Mouse (Mus musculus): Measurements from ENCODE around the gene Anks1b. TPM values are rescaled to one million over a fixed set of nuclear protein-coding genes. Genes with fewer than 3 reads are reported as not detected.
A peak's percentile ranks its signal among the peaks of the same experiment; 100 is the strongest.

The Anks1b gene
- polyA plus RNA-seq, 1 experiment = 1.3 TPM

GRCm38 (mm10) chr10:90677421-90677820 lies 804.1 kb downstream of the Anks1b start:
- TF ChIP-seq CTCF (conservative IDR thresholded peaks at IDR 0.05; ENCODE audit: insufficient read depth, insufficient read length, low read depth, low read length) = no peak
- TF ChIP-seq POLR2A (IDR thresholded peaks at IDR 0.05; ENCODE audit: low read depth, low read length) = no peak
- Histone ChIP-seq H3K36me3 (ENCODE audit: control insufficient read depth, insufficient read depth, low read length) (no peaks in the 10 kb centered on the region), H3K4me1 (ENCODE audit: control insufficient read depth, insufficient read depth, low read length) (no peaks in the 10 kb centered on the region)

GRCm38 (mm10) chr10:90679713-90680470 lies 806.6 kb downstream of the Anks1b start:
- Histone ChIP-seq H3K4me3 (ENCODE audit: insufficient read depth, low read depth, low read length) (no peak overlapping the region), H3K4me1 (ENCODE audit: control insufficient read depth, insufficient read depth, low read length) (no peaks in the 10 kb centered on the region), H3K27ac (ENCODE audit: insufficient read depth, low read depth, low read length) (no peak overlapping the region), H3K36me3 (ENCODE audit: control insufficient read depth, insufficient read depth, low read length) (no peaks in the 10 kb centered on the region), H3K27me3 (replicated peaks; ENCODE audit: control insufficient read depth, insufficient read depth, low read length) (no peaks in the 10 kb centered on the region)
- TF ChIP-seq POLR2A (IDR thresholded peaks at IDR 0.05; ENCODE audit: low read depth, low read length) = no peak
- TF ChIP-seq CTCF (conservative IDR thresholded peaks at IDR 0.05; ENCODE audit: insufficient read depth, insufficient read length, low read depth, low read length) = no peak
- 81% methylated on average over 10 of the region's 10 CpGs for WGBS
- no peak for DNase-seq

More at GRCm38 (mm10) chr10:90677421-90677820, 804.1 kb downstream of the Anks1b start:
- no peak for DNase-seq
- H3K27me3 ChIP-seq (replicated peaks; ENCODE audit: control insufficient read depth, insufficient read depth, low read length) = no peaks in the 10 kb centered on the region
- H3K4me3 ChIP-seq (ENCODE audit: insufficient read depth, low read depth, low read length) = no peak overlapping the region
- WGBS = 92% methylated on average over 3 of the region's 3 CpGs
- H3K27ac ChIP-seq (ENCODE audit: insufficient read depth, low read depth, low read length) = no peak overlapping the region

- H3K4me3 ChIP-seq (ENCODE audit: insufficient read depth, low read depth, low read length) = no peak overlapping the region
- no peaks in the 10 kb centered on the region for H3K4me1 ChIP-seq (ENCODE audit: control insufficient read depth, insufficient read depth, low read length)
- no peaks in the 10 kb centered on the region for H3K36me3 ChIP-seq (ENCODE audit: control insufficient read depth, insufficient read depth, low read length)
- 32% methylated on average over 3 of the region's 3 CpGs for WGBS
- TF ChIP-seq POLR2A (IDR thresholded peaks at IDR 0.05; ENCODE audit: low read depth, low read length) = no peak
- TF ChIP-seq CTCF (conservative IDR thresholded peaks at IDR 0.05; ENCODE audit: insufficient read depth, insufficient read length, low read depth, low read length) = no peak
- H3K27ac ChIP-seq (ENCODE audit: insufficient read depth, low read depth, low read length) = no peak overlapping the region
- H3K27me3 ChIP-seq (replicated peaks; ENCODE audit: control insufficient read depth, insufficient read depth, low read length) = no peaks in the 10 kb centered on the region
- no peak for DNase-seq
Observed at GRCm38 (mm10) chr10:90683813-90684212, 810.5 kb downstream of the Anks1b start.

DNA sequence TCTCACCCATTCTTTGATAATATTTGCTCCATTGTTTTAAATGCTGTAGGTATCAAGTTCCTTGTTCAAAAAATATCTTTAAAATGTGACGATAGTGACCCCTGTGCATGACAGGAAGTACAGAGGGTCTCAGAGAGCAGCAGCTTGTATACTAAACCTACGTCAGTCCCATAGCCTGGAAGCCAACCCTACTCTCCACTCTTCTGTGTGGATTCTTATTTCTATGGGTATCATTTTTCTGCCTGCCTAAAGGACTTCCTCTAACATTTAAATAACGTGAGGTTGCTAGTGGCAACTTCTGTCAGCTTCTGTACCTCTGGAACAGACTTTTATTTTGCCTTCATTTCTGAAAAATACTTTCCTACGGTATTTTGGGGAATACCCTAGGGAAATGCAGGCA lies 812.1 kb downstream of the Anks1b start:
- Histone ChIP-seq H3K36me3 (ENCODE audit: control insufficient read depth, insufficient read depth, low read length) (no peaks in the 10 kb centered on the region), H3K27me3 (replicated peaks; ENCODE audit: control insufficient read depth, insufficient read depth, low read length) (no peaks in the 10 kb centered on the region), H3K27ac (ENCODE audit: insufficient read depth, low read depth, low read length) (no peak overlapping the region), H3K4me1 (ENCODE audit: control insufficient read depth, insufficient read depth, low read length) (no peaks in the 10 kb centered on the region), H3K4me3 (ENCODE audit: insufficient read depth, low read depth, low read length) (no peak overlapping the region)
- 48% methylated on average over 4 of the region's 4 CpGs for WGBS
- no peak for TF ChIP-seq CTCF (conservative IDR thresholded peaks at IDR 0.05; ENCODE audit: insufficient read depth, insufficient read length, low read depth, low read length)
- no peak for TF ChIP-seq POLR2A (IDR thresholded peaks at IDR 0.05; ENCODE audit: low read depth, low read length)
- DNase-seq = no peak

DNA sequence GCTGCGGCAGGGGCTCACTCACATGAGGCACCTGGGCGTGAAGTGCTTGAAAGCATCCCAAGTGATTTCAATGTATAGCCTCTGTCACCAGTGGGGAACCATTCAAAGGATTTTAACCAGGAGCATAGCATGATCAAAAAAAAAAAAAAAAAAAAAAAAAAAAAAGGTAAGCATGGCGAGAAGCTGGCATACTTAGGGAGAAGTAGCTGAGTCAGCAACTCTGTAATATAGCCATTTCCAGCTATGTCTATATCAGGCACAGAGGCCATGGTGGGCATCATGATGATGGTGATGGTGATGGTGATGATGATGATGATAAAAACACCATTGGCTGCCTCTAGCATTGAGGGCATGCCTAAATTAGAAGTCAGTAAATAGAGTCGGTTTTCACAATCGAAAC lies 814.8 kb downstream of the Anks1b start:
- no peaks in the 10 kb centered on the region for H3K27me3 ChIP-seq (replicated peaks; ENCODE audit: control insufficient read depth, insufficient read depth, low read length)
- no peaks in the 10 kb centered on the region for H3K36me3 ChIP-seq (ENCODE audit: control insufficient read depth, insufficient read depth, low read length)
- DNase-seq = no peak
- 64% methylated on average over 5 of the region's 5 CpGs for WGBS
- H3K4me1 ChIP-seq (ENCODE audit: control insufficient read depth, insufficient read depth, low read length) = no peaks in the 10 kb centered on the region
- no peak overlapping the region for H3K27ac ChIP-seq (ENCODE audit: insufficient read depth, low read depth, low read length)
- no peak overlapping the region for H3K4me3 ChIP-seq (ENCODE audit: insufficient read depth, low read depth, low read length)
- TF ChIP-seq CTCF (conservative IDR thresholded peaks at IDR 0.05; ENCODE audit: insufficient read depth, insufficient read length, low read depth, low read length) = no peak
- no peak for TF ChIP-seq POLR2A (IDR thresholded peaks at IDR 0.05; ENCODE audit: low read depth, low read length)

GRCm38 (mm10) chr10:90688696-90689252 lies 815.5 kb downstream of the Anks1b start:
- TF ChIP-seq POLR2A (IDR thresholded peaks at IDR 0.05; ENCODE audit: low read depth, low read length) (no peak), CTCF (conservative IDR thresholded peaks at IDR 0.05; ENCODE audit: insufficient read depth, insufficient read length, low read depth, low read length) (no peak)
- 38% methylated on average over 13 of the region's 13 CpGs for WGBS
- no peak for DNase-seq
- Histone ChIP-seq H3K4me1 (ENCODE audit: control insufficient read depth, insufficient read depth, low read length) (no peaks in the 10 kb centered on the region), H3K4me3 (ENCODE audit: insufficient read depth, low read depth, low read length) (no peak overlapping the region), H3K27ac (ENCODE audit: insufficient read depth, low read depth, low read length) (no peak overlapping the region), H3K27me3 (replicated peaks; ENCODE audit: control insufficient read depth, insufficient read depth, low read length) (no peaks in the 10 kb centered on the region), H3K36me3 (ENCODE audit: control insufficient read depth, insufficient read depth, low read length) (no peaks in the 10 kb centered on the region)

GRCm38 (mm10) chr10:90689854-90690513 lies 816.7 kb downstream of the Anks1b start:
- 50% methylated on average over 11 of the region's 11 CpGs for WGBS

More at GRCm38 (mm10) chr10:90689854-90690513, 816.7 kb downstream of the Anks1b start:
- Histone ChIP-seq H3K36me3 (ENCODE audit: control insufficient read depth, insufficient read depth, low read length) (no peaks in the 10 kb centered on the region), H3K27ac (ENCODE audit: insufficient read depth, low read depth, low read length) (no peak overlapping the region), H3K4me3 (ENCODE audit: insufficient read depth, low read depth, low read length) (no peak overlapping the region), H3K27me3 (replicated peaks; ENCODE audit: control insufficient read depth, insufficient read depth, low read length) (no peaks in the 10 kb centered on the region), H3K4me1 (ENCODE audit: control insufficient read depth, insufficient read depth, low read length) (no peaks in the 10 kb centered on the region)
- peak; percentile 65 for DNase-seq
- no peak for TF ChIP-seq POLR2A (IDR thresholded peaks at IDR 0.05; ENCODE audit: low read depth, low read length)
- TF ChIP-seq CTCF (conservative IDR thresholded peaks at IDR 0.05; ENCODE audit: insufficient read depth, insufficient read length, low read depth, low read length) = 0 out of 2 replicates have a peak, but pooled peaks have one; percentile 11

Data from kidney, adult 2 months (tissue).